Mouse (Mus musculus) MEL (cell line): ENCODE measurements at regions not wholly inside any gene's neighbourhood (a gene's known extent, or its start where the extent isn't known, plus 50 kb on each side); places are given as distances from the start of the nearest gene placed in this dataset.

Source experiments
- CTCF ChIP-seq, 3 experiments: IDR thresholded peaks in 2 of 3; conservative IDR thresholded peaks in 1 of 3; 2 replicates each; pipeline ENCODE4 v1.5.1; 2011 to 2012; ENCODE audit warnings: low read length in 3 of 3, low read depth in 2 of 3, mild to moderate bottlenecking in 2 of 3, improper control_type of control experiment in 1 of 3, inconsistent platforms in 1 of 3, mixed read lengths in 1 of 3, moderate library complexity in 1 of 3; ENCODE audit not compliant: control insufficient read depth in 1 of 3, insufficient read depth in 1 of 3, poor library complexity in 1 of 3, severe bottlenecking in 1 of 3
- MXI1 ChIP-seq: IDR thresholded peaks from 2 replicates; pipeline ENCODE4 v1.6.1; 2011; ENCODE audit warnings: mild to moderate bottlenecking, low read depth, low read length, improper control_type of control experiment

GRCm38 (mm10) chr15:29798596-29798995 is 373.8 kb upstream of the Ctnnd2 start:
- TF ChIP-seq CTCF (IDR thresholded peaks at IDR 0.05 in 2 of 3, conservative IDR thresholded peaks at IDR 0.05 in 1 of 3; ENCODE audit: control insufficient read depth in 1 of 3, insufficient read depth in 1 of 3, low read depth in 2 of 3, low read length in 3 of 3, poor library complexity in 1 of 3, severe bottlenecking in 1 of 3) (no peak), MXI1 (no peak)
